Mouse (Mus musculus): ENCODE data around the gene Pih1d1. TPM values are rescaled to one million over a fixed set of nuclear protein-coding genes. Genes with fewer than 3 reads are reported as not detected.

Gene Pih1d1
- total and polyA plus RNA-seq, 3 experiments = 37.4 to 69.3 (median 50.3) TPM

DNA sequence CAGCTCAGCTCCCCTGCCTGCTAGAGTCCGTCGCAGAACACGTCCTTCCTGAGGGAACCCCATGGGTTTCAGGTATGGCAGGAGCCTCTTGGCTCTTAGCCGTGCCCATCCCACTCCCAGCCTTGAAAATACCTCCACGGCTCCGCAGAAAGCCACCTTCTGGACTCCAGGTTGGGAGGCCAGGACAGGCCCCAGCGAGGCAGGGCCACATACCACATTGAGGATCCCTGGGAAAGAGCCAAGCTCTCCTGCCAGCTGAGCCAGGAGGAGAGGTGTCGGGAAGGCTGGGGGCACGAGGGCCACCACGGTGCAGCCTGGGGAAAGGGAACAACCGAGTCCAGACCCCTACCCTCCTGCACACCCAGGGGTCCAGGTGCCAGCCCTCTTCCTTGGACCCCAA lies 6.8 kb upstream of the Pih1d1 start:
- Histone ChIP-seq H3K9ac (ENCODE audit: insufficient read depth, low read depth) (no peak overlapping the region), H3K4me3 (replicated peaks in 1 of 3; ENCODE audit: low read depth in 2 of 3, low read length in 2 of 3, poor library complexity in 1 of 3) (no peak overlapping the region), H3K79me2 (replicated peaks; ENCODE audit: control insufficient read depth, extremely low read depth, insufficient read depth, poor library complexity, severe bottlenecking) (no peaks in the 10 kb centered on the region), H3K27me3 (replicated peaks) (no peaks in the 10 kb centered on the region), H3K9me3 (replicated peaks; ENCODE audit: low read length) (no peaks in the 10 kb centered on the region), H3K36me3 (replicated peaks in 1 of 2; ENCODE audit: control insufficient read depth in 1 of 2, insufficient read depth in 1 of 2, low read length in 1 of 2) (peaks cover 12 to 75% of the 10 kb centered on the region in 2 experiments), H3K4me2 (ENCODE audit: insufficient read depth, low read depth, poor library complexity, severe bottlenecking) (no peak overlapping the region), H3K4me1 (ENCODE audit: control insufficient read depth in 1 of 2, insufficient read depth in 2 of 2) (peaks cover 5 to 29% of the 10 kb centered on the region in 2 experiments), H3K27ac (ENCODE audit: insufficient read depth, low read depth) (no peak overlapping the region)
- DNase-seq (ENCODE audit: extremely low read depth) = no peak
- dilution Hi-C loops (cut with MboI; ENCODE audit: extremely low pct_ligation_motif_present, extremely low pct_unique_long_range_greater_than_20kb, low sequenced_read_pairs) (no loop called here), in situ Hi-C loops (cut with MboI; ENCODE audit: low pct_ligation_motif_present, low pct_unique_long_range_greater_than_20kb, low sequenced_read_pairs) (no loop called here)
- TF ChIP-seq POLR2A (IDR thresholded peaks at IDR 0.05; ENCODE audit: low read depth, low read length) (no peak), CTCF (conservative IDR thresholded peaks at IDR 0.05 in 1 of 2, IDR thresholded peaks at IDR 0.05 in 1 of 2; ENCODE audit: low read depth in 2 of 2, low read length in 2 of 2) (no peak), ELF1 (IDR thresholded peaks at IDR 0.05; ENCODE audit: low read depth, low read length) (no peak), GABPA (IDR thresholded peaks at IDR 0.05; ENCODE audit: insufficient replicate concordance, low read depth, low read length) (no peak)

DNA sequence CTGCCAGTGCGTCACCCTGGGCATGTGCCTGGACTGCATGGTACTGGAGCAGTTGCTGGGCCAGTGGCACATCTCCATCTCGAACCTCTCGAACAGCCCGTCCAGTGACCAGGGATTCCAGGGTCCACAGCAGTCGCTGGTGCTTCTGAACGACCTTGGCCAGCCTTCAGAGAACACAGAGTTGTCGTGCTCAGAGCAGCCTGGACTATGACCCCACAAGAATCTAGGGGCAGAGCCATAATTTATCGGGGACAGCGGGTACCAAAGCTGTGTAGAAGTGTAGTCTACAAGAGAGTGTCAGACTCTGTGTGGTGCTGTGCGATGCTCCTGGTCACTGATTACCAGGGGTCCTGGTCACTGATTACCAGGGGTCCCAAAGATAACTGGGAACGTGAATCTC lies 6.2 kb upstream of the Pih1d1 start:
- in situ Hi-C loops (cut with MboI; ENCODE audit: low pct_ligation_motif_present, low pct_unique_long_range_greater_than_20kb, low sequenced_read_pairs) = no loop called here

DNA sequence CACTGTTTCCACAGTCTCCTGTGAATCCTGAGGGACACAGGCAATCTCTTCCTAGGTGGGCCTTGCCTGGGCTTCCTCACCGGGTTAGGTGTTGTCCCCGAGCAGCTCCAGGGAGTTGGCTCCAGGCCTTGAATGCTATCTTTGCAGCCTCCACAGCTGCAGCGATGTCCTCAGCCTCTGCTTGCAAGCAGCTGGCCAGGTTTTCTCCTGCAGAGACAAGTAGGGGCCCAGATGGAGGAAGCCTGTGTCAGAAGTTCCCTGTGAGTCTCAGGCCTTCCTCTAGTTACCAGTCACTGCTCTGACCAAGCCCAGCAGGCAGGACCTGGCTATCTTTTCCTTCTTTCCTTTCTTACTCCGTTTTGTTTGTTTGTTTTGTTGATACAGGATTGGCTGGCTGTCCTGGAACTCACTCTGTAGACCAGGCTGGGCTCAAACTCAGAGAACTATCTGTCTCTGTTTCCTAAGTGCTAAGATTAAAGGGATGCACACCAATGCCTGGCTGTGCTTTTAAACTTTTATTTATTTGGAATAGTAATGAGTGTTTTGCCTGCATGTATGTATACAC lies 5.5 kb upstream of the Pih1d1 start:
- DNase-seq (ENCODE audit: extremely low read depth) = no peak
- no peaks in the 10 kb centered on the region for H3K79me2 ChIP-seq (replicated peaks; ENCODE audit: control insufficient read depth, extremely low read depth, insufficient read depth, poor library complexity, severe bottlenecking)
- dilution Hi-C loops (cut with MboI; ENCODE audit: extremely low pct_ligation_motif_present, extremely low pct_unique_long_range_greater_than_20kb, low sequenced_read_pairs) = no loop called here

More for the DNA sequence above, 6.2 kb upstream of the Pih1d1 start:
- peaks cover 7 to 69% of the 10 kb centered on the region in 2 experiments for H3K36me3 ChIP-seq (replicated peaks in 1 of 2; ENCODE audit: control insufficient read depth in 1 of 2, insufficient read depth in 1 of 2, low read length in 1 of 2)
- no peaks in the 10 kb centered on the region for H3K9me3 ChIP-seq (replicated peaks; ENCODE audit: low read length)
- no peak for DNase-seq (ENCODE audit: extremely low read depth)
- H3K4me2 ChIP-seq (ENCODE audit: insufficient read depth, low read depth, poor library complexity, severe bottlenecking) = no peak overlapping the region
- no peak overlapping the region for H3K27ac ChIP-seq (ENCODE audit: insufficient read depth, low read depth)
- no peaks in the 10 kb centered on the region for H3K79me2 ChIP-seq (replicated peaks; ENCODE audit: control insufficient read depth, extremely low read depth, insufficient read depth, poor library complexity, severe bottlenecking)
- H3K27me3 ChIP-seq (replicated peaks) = no peaks in the 10 kb centered on the region
- H3K4me3 ChIP-seq (replicated peaks in 1 of 3; ENCODE audit: low read depth in 2 of 3, low read length in 2 of 3, poor library complexity in 1 of 3) = no peak overlapping the region
- no peak for TF ChIP-seq USF2 (conservative IDR thresholded peaks at IDR 0.05; ENCODE audit: low read depth, low read length)
- TF ChIP-seq EP300 (IDR thresholded peaks at IDR 0.05; ENCODE audit: low read length) = no peak
- peaks cover 5 to 29% of the 10 kb centered on the region in 2 experiments for H3K4me1 ChIP-seq (ENCODE audit: control insufficient read depth in 1 of 2, insufficient read depth in 2 of 2)
- dilution Hi-C loops (cut with MboI; ENCODE audit: extremely low pct_ligation_motif_present, extremely low pct_unique_long_range_greater_than_20kb, low sequenced_read_pairs) = no loop called here
- H3K9ac ChIP-seq (ENCODE audit: insufficient read depth, low read depth) = no peak overlapping the region

More for the DNA sequence above, 5.5 kb upstream of the Pih1d1 start:
- peaks cover 6 to 62% of the 10 kb centered on the region in 2 experiments for H3K36me3 ChIP-seq (replicated peaks in 1 of 2; ENCODE audit: control insufficient read depth in 1 of 2, insufficient read depth in 1 of 2, low read length in 1 of 2)
- H3K27me3 ChIP-seq (replicated peaks) = no peaks in the 10 kb centered on the region
- TF ChIP-seq EP300 (IDR thresholded peaks at IDR 0.05; ENCODE audit: low read length) = no peak
- TF ChIP-seq NRF1 (IDR thresholded peaks at IDR 0.05; ENCODE audit: low read depth, low read length) = no peak
- no peak for TF ChIP-seq USF2 (conservative IDR thresholded peaks at IDR 0.05; ENCODE audit: low read depth, low read length)
- no peak for TF ChIP-seq MYC (IDR thresholded peaks at IDR 0.05; ENCODE audit: low read depth, low read length)
- no peak for TF ChIP-seq JUN (IDR thresholded peaks at IDR 0.05; ENCODE audit: insufficient read depth, low read depth, low read length)
- TF ChIP-seq JUND (conservative IDR thresholded peaks at IDR 0.05; ENCODE audit: low read depth, low read length) = no peak
- no peak for TF ChIP-seq CHD2 (IDR thresholded peaks at IDR 0.05; ENCODE audit: low read length)
- TF ChIP-seq TCF12 (IDR thresholded peaks at IDR 0.05; ENCODE audit: low read depth, low read length) = no peak
- no peak for TF ChIP-seq SMC3 (IDR thresholded peaks at IDR 0.05; ENCODE audit: low read depth, low read length)
- no peak for TF ChIP-seq ZNF384 (IDR thresholded peaks at IDR 0.05; ENCODE audit: low read depth, low read length)
- no peak for TF ChIP-seq NELFE (IDR thresholded peaks at IDR 0.05; ENCODE audit: low read depth, low read length)
- no peak for TF ChIP-seq BHLHE40 (IDR thresholded peaks at IDR 0.05; ENCODE audit: low read depth, low read length)
- TF ChIP-seq RAD21 (IDR thresholded peaks at IDR 0.05; ENCODE audit: low read depth, low read length) = no peak
- TF ChIP-seq UBTF (IDR thresholded peaks at IDR 0.05; ENCODE audit: low read depth, low read length) = no peak
- TF ChIP-seq USF1 (IDR thresholded peaks at IDR 0.05; ENCODE audit: low read depth, low read length) = no peak
- TF ChIP-seq ELF1 (IDR thresholded peaks at IDR 0.05; ENCODE audit: low read depth, low read length) = no peak
- H3K4me3 ChIP-seq (replicated peaks in 1 of 3; ENCODE audit: low read depth in 2 of 3, low read length in 2 of 3, poor library complexity in 1 of 3) = no peak overlapping the region
- H3K9ac ChIP-seq (ENCODE audit: insufficient read depth, low read depth) = no peak overlapping the region
- H3K4me2 ChIP-seq (ENCODE audit: insufficient read depth, low read depth, poor library complexity, severe bottlenecking) = no peak overlapping the region
- no peaks in the 10 kb centered on the region for H3K9me3 ChIP-seq (replicated peaks; ENCODE audit: low read length)
- in situ Hi-C loops (cut with MboI; ENCODE audit: low pct_ligation_motif_present, low pct_unique_long_range_greater_than_20kb, low sequenced_read_pairs) = no loop called here
- H3K27ac ChIP-seq (ENCODE audit: insufficient read depth, low read depth) = no peak overlapping the region
- peaks cover 5 to 29% of the 10 kb centered on the region in 2 experiments for H3K4me1 ChIP-seq (ENCODE audit: control insufficient read depth in 1 of 2, insufficient read depth in 2 of 2)
